Comparison of ENCODE assay signal across 10 mouse cellular contexts in the genomic region with DNA sequence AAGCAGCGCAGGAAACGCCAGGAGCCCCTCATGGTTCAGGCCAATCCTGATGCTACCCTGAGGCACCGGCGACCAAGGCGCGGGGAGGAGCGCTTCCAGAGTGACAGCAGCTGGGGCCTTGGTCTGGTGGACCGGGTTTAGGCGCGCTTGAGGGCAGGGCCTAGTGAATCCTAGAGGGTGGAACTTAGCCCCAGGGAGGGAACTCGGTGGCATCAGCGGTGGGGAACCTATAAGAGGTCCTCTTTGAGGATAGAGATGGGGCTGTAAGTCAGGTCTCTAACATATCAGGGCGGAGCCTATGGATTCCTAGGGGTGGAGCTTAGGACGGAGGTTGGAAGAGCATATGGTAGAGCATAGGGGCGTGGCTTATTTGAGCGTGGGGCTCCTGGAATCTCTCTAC. TPM values are rescaled to one million over a fixed set of nuclear protein-coding genes. Genes with fewer than 3 reads are reported as not detected.
DNase-seq lines count a peak whose midpoint lies in the region; ATAC-seq lines count a peak whose summit lies in the region.
"Had no signal": no experiment of that assay in that cellular context is flagged by ENCODE, and none has a peak within 500 bp of the region (broad histone marks: within the 10 kb centered on the region; RNA-seq: fewer than 3 reads in every experiment).

No protein-coding gene starts in this region.

- peak; percentile 53 for ATAC-seq in kidney, embryonic 14.5 days (ENCODE audit: low FRiP score, low TSS enrichment)
- ATAC-seq in embryonic facial prominence, embryonic 11.5 days (replicated peaks; ENCODE audit: insufficient number of reproducible peaks, low FRiP score, low TSS enrichment, low read depth), result peak; percentile 27; the same call in 1 of the 2 replicates
- ATAC-seq in liver, embryonic 11.5 days (replicated peaks; ENCODE audit: low FRiP score), result peak; percentile 85

- DNase-seq in kidney, postnatal 36 days, result no peak
- peak; percentile 55 for DNase-seq in MN1 (ENCODE audit: low spot score)
- peak; percentile 51 for DNase-seq in embryonic facial prominence, embryonic 11.5 days (ENCODE audit: low spot score)
- DNase-seq in liver, embryonic 11.5 days (ENCODE audit: low spot score), result peak; percentile 67
- DNase-seq in layer of hippocampus, postnatal 14 days (ENCODE audit: low spot score in 2 of 2), result no peak
- no peak for DNase-seq in cerebellum, adult 9-10 months
- DNase-seq in adrenal gland, adult 8-10 months, result no peak
- DNase-seq: cerebellum, adult 11-12 months; gastrocnemius, postnatal 36 days had no signal

- no peaks in the 10 kb centered on the region for H3K9me3 ChIP-seq in kidney, embryonic 14.5 days (ENCODE audit: control insufficient read depth, low read length)
- no peaks in the 10 kb centered on the region for H3K9me3 ChIP-seq in embryonic facial prominence, embryonic 11.5 days (replicated peaks; ENCODE audit: control insufficient read depth, low read length)
- no peaks in the 10 kb centered on the region for H3K9me3 ChIP-seq in liver, embryonic 11.5 days (ENCODE audit: control insufficient read depth, low read length)

- no peaks in the 10 kb centered on the region for H3K36me3 ChIP-seq in kidney, embryonic 14.5 days (ENCODE audit: control insufficient read depth, insufficient read depth, low read length)
- no peaks in the 10 kb centered on the region for H3K36me3 ChIP-seq in embryonic facial prominence, embryonic 11.5 days (replicated peaks; ENCODE audit: control insufficient read depth, insufficient read depth, low read depth, low read length)
- H3K36me3 ChIP-seq in liver, embryonic 11.5 days (ENCODE audit: control insufficient read depth, insufficient read depth, low read length), result no peaks in the 10 kb centered on the region

- H3K27ac ChIP-seq in kidney, embryonic 14.5 days (ENCODE audit: low read depth, low read length), result peak overlapping the region; percentile 51
- H3K27ac ChIP-seq in embryonic facial prominence, embryonic 11.5 days (replicated peaks; ENCODE audit: low read depth, low read length), result no peak overlapping the region
- H3K27ac ChIP-seq in liver, embryonic 11.5 days (ENCODE audit: low read depth, low read length), result peak overlapping the region; percentile 77

- H3K4me2 ChIP-seq in kidney, embryonic 14.5 days (replicated peaks; ENCODE audit: low read depth, low read length), result peak overlapping the region; percentile 11
- H3K4me2 ChIP-seq in embryonic facial prominence, embryonic 11.5 days (ENCODE audit: low read depth, low read length), result no peak overlapping the region
- H3K4me2 ChIP-seq in liver, embryonic 11.5 days, result peak overlapping the region; percentile 59

- no peaks in the 10 kb centered on the region for H3K27me3 ChIP-seq in kidney, embryonic 14.5 days (ENCODE audit: control insufficient read depth, insufficient read depth, low read length)
- no peaks in the 10 kb centered on the region for H3K27me3 ChIP-seq in embryonic facial prominence, embryonic 11.5 days (ENCODE audit: control insufficient read depth, insufficient read depth, low read length)
- no peaks in the 10 kb centered on the region for H3K27me3 ChIP-seq in liver, embryonic 11.5 days (replicated peaks; ENCODE audit: control insufficient read depth, insufficient read depth, low read length)

- H3K9ac ChIP-seq in kidney, embryonic 14.5 days (ENCODE audit: low read depth, low read length), result no peak overlapping the region
- peak overlapping the region; percentile 23; the same call in 1 of the 2 replicates for H3K9ac ChIP-seq in embryonic facial prominence, embryonic 11.5 days (replicated peaks; ENCODE audit: low read length)
- H3K9ac ChIP-seq in liver, embryonic 11.5 days (ENCODE audit: low read depth, low read length), result peak overlapping the region; percentile 46

- no peak overlapping the region for H3K4me3 ChIP-seq in kidney, embryonic 14.5 days (ENCODE audit: low read length)
- H3K4me3 ChIP-seq in embryonic facial prominence, embryonic 11.5 days (ENCODE audit: low read depth, low read length), result no peak overlapping the region
- H3K4me3 ChIP-seq in liver, embryonic 11.5 days (ENCODE audit: low read depth, low read length), result peak overlapping the region; percentile 18

- 28% methylated on average over 16 of the region's 16 CpGs for WGBS in kidney, embryonic 14.5 days
- 16% methylated on average over 16 of the region's 16 CpGs for WGBS in embryonic facial prominence, embryonic 11.5 days
- WGBS in liver, embryonic 11.5 days, result 17% methylated on average over 16 of the region's 16 CpGs

- peaks cover 3% of the 10 kb centered on the region for H3K4me1 ChIP-seq in kidney, embryonic 14.5 days (ENCODE audit: control insufficient read depth, insufficient read depth, low read length)
- peaks cover 2% of the 10 kb centered on the region for H3K4me1 ChIP-seq in embryonic facial prominence, embryonic 11.5 days (ENCODE audit: control insufficient read depth, insufficient read depth, low read length)
- H3K4me1 ChIP-seq in liver, embryonic 11.5 days (replicated peaks; ENCODE audit: control insufficient read depth, insufficient read depth, low read length), result peaks cover 29% of the 10 kb centered on the region

RNA-seq across cellular contexts. Expression of a gene that starts 5.2 kb away (rescaled TPM):
- 141 and 190 TPM in 2 replicates for polyA plus RNA-seq in kidney, embryonic 14.5 days (2014; fragmentation: Nextera tagmentation; extraction: Ambion mirVana)
- 96.7 and 107 TPM in 2 replicates for polyA plus RNA-seq in embryonic facial prominence, embryonic 11.5 days (2014; fragmentation: Nextera tagmentation; extraction: Ambion mirVana)
- polyA plus RNA-seq in liver, embryonic 11.5 days (2014; fragmentation: Nextera tagmentation; extraction: Ambion mirVana), result 149 and 153 TPM in 2 replicates
- 100 to 1,000 TPM in 1 of 2 experiments, 10 to 100 TPM in 1; 97.1 to 109 TPM for total RNA-seq in layer of hippocampus, postnatal 14 days (2021)
- 100 to 1,000 TPM; 291 to 305 (median 294) TPM for total RNA-seq in adrenal gland, adult 8-10 months (2022)

RNA-seq across cellular contexts. Expression of a gene that starts 10.6 kb away (rescaled TPM):
- 13.4 and 15.7 TPM in 2 replicates for polyA plus RNA-seq in kidney, embryonic 14.5 days (2014; fragmentation: Nextera tagmentation; extraction: Ambion mirVana)
- polyA plus RNA-seq in embryonic facial prominence, embryonic 11.5 days (2014; fragmentation: Nextera tagmentation; extraction: Ambion mirVana), result 19.8 and 20.3 TPM in 2 replicates
- 61.6 and 62.0 TPM in 2 replicates for polyA plus RNA-seq in liver, embryonic 11.5 days (2014; fragmentation: Nextera tagmentation; extraction: Ambion mirVana)
- 10 to 100 TPM; 27.8 to 29.5 TPM for total RNA-seq in layer of hippocampus, postnatal 14 days (2021)
- total RNA-seq in adrenal gland, adult 8-10 months (2022), result 10 to 100 TPM; 29.2 to 62.8 (median 45.0) TPM

RNA-seq across cellular contexts. Expression of a gene that starts 10.7 kb away (rescaled TPM):
- polyA plus RNA-seq in kidney, embryonic 14.5 days (2014; fragmentation: Nextera tagmentation; extraction: Ambion mirVana), result 4.7 and 5.1 TPM in 2 replicates
- 0.62 and 1.3 TPM in 2 replicates for polyA plus RNA-seq in embryonic facial prominence, embryonic 11.5 days (2014; fragmentation: Nextera tagmentation; extraction: Ambion mirVana)
- 0.64 and 0.89 TPM in 2 replicates for polyA plus RNA-seq in liver, embryonic 11.5 days (2014; fragmentation: Nextera tagmentation; extraction: Ambion mirVana)
- 1 to 10 TPM in 1 of 2 experiments, under 1 TPM in 1; 0.83 to 1.5 TPM for total RNA-seq in layer of hippocampus, postnatal 14 days (2021)
- total RNA-seq in adrenal gland, adult 8-10 months (2022), result 1 to 10 TPM; 3.1 to 6.9 (median 4.3) TPM

RNA-seq across cellular contexts. Expression of a gene that starts 26.8 kb away (rescaled TPM):
- polyA plus RNA-seq in kidney, embryonic 14.5 days (2014; fragmentation: Nextera tagmentation; extraction: Ambion mirVana), result 3.3 and 3.5 TPM in 2 replicates
- 2.6 and 3.1 TPM in 2 replicates for polyA plus RNA-seq in embryonic facial prominence, embryonic 11.5 days (2014; fragmentation: Nextera tagmentation; extraction: Ambion mirVana)
- 4.9 and 5.8 TPM in 2 replicates for polyA plus RNA-seq in liver, embryonic 11.5 days (2014; fragmentation: Nextera tagmentation; extraction: Ambion mirVana)
- 1 to 10 TPM; 2.8 TPM for total RNA-seq in layer of hippocampus, postnatal 14 days (2021)
- 10 to 100 TPM; 65.1 to 80.0 (median 69.2) TPM for total RNA-seq in adrenal gland, adult 8-10 months (2022)

RNA-seq across cellular contexts. Expression of a gene that starts 28.8 kb away (rescaled TPM):
- polyA plus RNA-seq in kidney, embryonic 14.5 days (2014; fragmentation: Nextera tagmentation; extraction: Ambion mirVana), result not detected in 2 replicates
- not detected in 2 replicates for polyA plus RNA-seq in embryonic facial prominence, embryonic 11.5 days (2014; fragmentation: Nextera tagmentation; extraction: Ambion mirVana)
- polyA plus RNA-seq in liver, embryonic 11.5 days (2014; fragmentation: Nextera tagmentation; extraction: Ambion mirVana), result not detected in 2 replicates
- total RNA-seq in layer of hippocampus, postnatal 14 days (2021), result under 1 TPM; 0.57 to 0.62 TPM
- 10 to 100 TPM; 38.9 to 41.2 (median 40.2) TPM for total RNA-seq in adrenal gland, adult 8-10 months (2022)

Comparison
In these comparisons a context has a peak if more than half of its experiments do, and no peak if none do; other contexts are left out.
1. ATAC-seq: peak in every context shown above with its lines; median percentile 85 in liver, embryonic 11.5 days; 53 in kidney, embryonic 14.5 days; 27 in embryonic facial prominence, embryonic 11.5 days.
2. DNase-seq: peak in MN1 (single experiment), embryonic facial prominence, embryonic 11.5 days (single experiment) and liver, embryonic 11.5 days (single experiment); none in kidney, postnatal 36 days (0 of 2), layer of hippocampus, postnatal 14 days (0 of 2), cerebellum, adult 9-10 months (single experiment) and adrenal gland, adult 8-10 months (single experiment).